Mouse (Mus musculus) bone marrow, adult 2 months (tissue): ENCODE results near the gene Syt11. TPM values are rescaled to one million over a fixed set of nuclear protein-coding genes. Genes with fewer than 3 reads are reported as not detected.

Experiments
- H3K27ac ChIP-seq: fragments of 200-500 bp; 2 replicates; pipeline ENCODE4 v1.5.1; 2012; ENCODE audit warnings: low read depth, mild to moderate bottlenecking, control low read depth, inconsistent platforms, low read length; ENCODE audit not compliant: control insufficient read depth, poor library complexity, insufficient read depth
- H3K4me1 ChIP-seq: fragments of 200-500 bp; 2 replicates; pipeline ENCODE4 v1.6.1; 2011; ENCODE audit warnings: low read length; ENCODE audit not compliant: control insufficient read depth, insufficient read depth
- H3K4me3 ChIP-seq: fragments of 200-500 bp; replicated peaks from 2 replicates; pipeline ENCODE3; 2011; ENCODE audit warnings: mild to moderate bottlenecking, low read depth, low read length, control low read depth; ENCODE audit not compliant: control insufficient read depth
- CTCF ChIP-seq: fragments of 200-500 bp; IDR thresholded peaks from 2 replicates; pipeline ENCODE4 v1.5.1; 2011; ENCODE audit warnings: low read length, control low read depth; ENCODE audit not compliant: control insufficient read depth, insufficient read depth
- POLR2A ChIP-seq: fragments of 200-500 bp; IDR thresholded peaks from 2 replicates; pipeline ENCODE4 v1.6.1; 2011; ENCODE audit warnings: low read depth, mild to moderate bottlenecking, control low read depth, low read length, borderline replicate concordance; ENCODE audit not compliant: control insufficient read depth
- WGBS: fragments of 180-500 bp; shearing (Covaris S2); methylation state at CpG from one replicate; pipeline ENCODE4 v1.1.7; 2018; 5-methylcytosine and 5-hydroxymethylcytosine counted together
- polyA plus RNA-seq: library from polyadenylated mRNA; stranded (reverse); fragments of >200 nt; gene quantifications from 2 replicates; pipeline ENCODE4 v1.2.4, GENCODE M21; 2011; ENCODE audit warnings: low replicate concordance; ENCODE audit not compliant: missing spikeins, insufficient read depth, insufficient read length

Gene Syt11
- polyA plus RNA-seq, 1 experiment = 5.5 TPM

DNA sequence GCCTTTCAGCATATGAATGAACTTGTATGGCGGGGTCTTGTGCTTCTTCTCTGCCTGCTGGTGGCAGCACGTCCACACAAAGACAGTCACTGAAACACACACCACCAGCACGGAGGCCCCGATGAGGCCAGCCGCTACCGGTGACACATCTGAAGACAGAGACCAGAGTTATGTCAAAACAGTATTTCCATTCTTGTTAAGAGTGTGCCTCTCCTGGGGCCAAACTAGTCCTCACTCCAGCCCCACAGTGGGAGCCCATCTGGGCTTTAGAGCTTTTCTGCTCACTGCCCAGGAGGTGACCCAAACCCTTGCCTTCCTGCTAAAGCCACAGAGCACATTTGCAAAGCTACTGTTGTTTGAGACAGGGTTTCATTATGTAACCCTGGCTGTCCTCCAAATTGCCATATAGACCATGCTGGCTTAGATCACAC is 12.5 kb downstream of the Syt11 start:
- Histone ChIP-seq H3K4me1 (no peaks in the 10 kb centered on the region), H3K27ac (no peak overlapping the region), H3K4me3 (no peak overlapping the region)
- 45% methylated on average over 6 of the region's 6 CpGs for WGBS
- TF ChIP-seq POLR2A (no peak), CTCF (peak; percentile 16; the same call in 1 of the 2 replicates)

DNA sequence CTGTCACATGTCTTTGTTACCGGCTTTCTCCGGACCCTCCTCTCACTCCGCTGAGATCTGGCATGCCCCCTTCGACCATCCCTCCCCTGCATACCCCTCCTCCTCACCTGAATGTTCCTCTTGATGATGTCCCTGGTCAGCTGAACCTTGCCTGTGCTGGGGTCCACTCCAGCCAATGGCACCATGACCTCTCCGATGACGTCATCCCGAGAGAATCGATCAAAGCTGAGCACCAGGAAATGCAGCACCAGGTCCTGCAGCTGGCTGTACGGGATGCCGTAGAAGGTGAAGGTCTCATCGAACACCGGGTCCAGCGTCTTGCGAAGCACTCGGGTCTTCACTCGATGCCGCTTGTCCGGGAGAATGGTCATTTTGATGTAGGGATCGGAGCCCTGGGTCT is 13.3 kb downstream of the Syt11 start:
- Histone ChIP-seq H3K27ac (no peak overlapping the region), H3K4me1 (no peaks in the 10 kb centered on the region), H3K4me3 (no peak overlapping the region)
- TF ChIP-seq POLR2A (no peak), CTCF (no peak)
- WGBS = 89% methylated on average over 19 of the region's 19 CpGs

DNA sequence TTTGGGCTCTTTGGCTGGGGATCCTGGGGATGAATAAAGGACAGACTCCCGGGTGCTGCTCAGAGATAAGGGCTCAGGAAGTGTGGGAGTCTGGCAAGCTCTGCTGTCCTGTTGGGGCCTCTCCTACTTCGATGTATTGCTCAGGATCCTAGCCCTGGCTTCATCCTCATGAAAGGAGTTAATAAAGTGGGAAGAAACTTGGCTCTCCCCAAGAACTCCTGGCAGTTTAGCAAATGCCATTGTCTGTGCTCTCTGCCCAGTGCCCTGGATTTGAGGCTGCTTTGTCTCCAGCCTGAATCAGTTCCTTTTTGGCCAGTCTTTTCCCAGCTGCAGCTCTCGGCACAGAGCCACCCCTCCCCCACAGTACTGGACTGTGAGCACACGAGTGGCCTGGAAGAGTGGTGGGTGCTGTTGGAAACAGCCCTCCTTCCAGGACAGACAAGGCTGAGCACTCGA is 16.9 kb downstream of the Syt11 start:
- Histone ChIP-seq H3K4me1 (no peaks in the 10 kb centered on the region), H3K27ac (no peak overlapping the region), H3K4me3 (no peak overlapping the region)
- 53% methylated on average over 5 of the region's 5 CpGs for WGBS
- no peak for TF ChIP-seq POLR2A
- no peak for TF ChIP-seq CTCF

- Histone ChIP-seq H3K4me3 (no peak overlapping the region), H3K4me1 (no peaks in the 10 kb centered on the region), H3K27ac (no peak overlapping the region)
- 65% methylated on average over 4 of the region's 4 CpGs for WGBS
- no peak for TF ChIP-seq CTCF
- TF ChIP-seq POLR2A = no peak
These were observed 18.7 kb downstream of the Syt11 start for GRCm38 (mm10) chr3:88756276-88756675.

DNA sequence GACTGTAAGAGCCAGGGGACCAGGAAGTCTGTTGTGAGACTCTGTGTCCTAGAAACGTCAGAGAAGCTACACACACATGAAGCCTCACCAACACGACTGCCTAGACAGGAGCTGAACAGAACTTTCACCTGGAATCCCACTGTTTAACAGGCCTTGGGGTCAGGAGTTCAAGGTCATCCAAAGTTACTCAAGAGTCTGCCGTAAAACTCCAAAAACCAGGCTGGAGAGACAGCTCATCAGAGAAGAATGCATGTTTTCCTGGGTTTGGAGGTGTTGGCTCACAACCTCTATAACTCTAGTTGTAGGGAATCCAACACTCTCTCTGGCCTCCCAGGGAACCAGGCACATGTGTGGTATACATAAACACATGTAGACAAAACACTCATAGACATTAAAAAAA is 19.4 kb downstream of the Syt11 start:
- 79% methylated on average over 3 of the region's 3 CpGs for WGBS

DNA sequence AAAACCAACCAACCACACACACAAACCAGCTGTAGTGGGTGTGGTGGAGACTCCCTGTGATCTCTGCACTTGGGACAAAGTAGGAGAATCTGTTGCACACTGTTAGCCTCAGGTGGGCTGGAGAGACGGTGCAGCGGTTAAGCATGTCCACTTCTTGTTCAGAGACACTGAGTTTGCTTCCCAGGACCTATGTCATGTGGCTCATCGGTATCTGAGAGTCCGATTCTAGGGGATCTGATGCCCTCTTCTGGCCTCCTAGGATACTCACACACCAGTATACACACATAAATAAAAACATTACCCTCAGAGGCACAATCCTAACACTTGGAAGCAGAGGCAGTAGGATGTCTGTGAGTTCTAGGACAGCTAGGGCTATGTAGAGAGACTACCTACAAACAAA is 20.7 kb downstream of the Syt11 start:
- H3K27ac ChIP-seq = no peak overlapping the region
- no peaks in the 10 kb centered on the region for H3K4me1 ChIP-seq
- TF ChIP-seq POLR2A (no peak), CTCF (no peak)
- WGBS = 60% methylated on average over 4 of the region's 4 CpGs
- H3K4me3 ChIP-seq = no peak overlapping the region

More for the DNA sequence above, 19.4 kb downstream of the Syt11 start:
- Histone ChIP-seq H3K4me1 (no peaks in the 10 kb centered on the region), H3K4me3 (no peak overlapping the region), H3K27ac (no peak overlapping the region)
- TF ChIP-seq POLR2A = no peak
- no peak for TF ChIP-seq CTCF

- TF ChIP-seq CTCF (no peak), POLR2A (no peak)
- 55% methylated on average over 4 of the region's 4 CpGs for WGBS
These were observed 28.1 kb downstream of the Syt11 start for GRCm38 (mm10) chr3:88746871-88747231.

DNA sequence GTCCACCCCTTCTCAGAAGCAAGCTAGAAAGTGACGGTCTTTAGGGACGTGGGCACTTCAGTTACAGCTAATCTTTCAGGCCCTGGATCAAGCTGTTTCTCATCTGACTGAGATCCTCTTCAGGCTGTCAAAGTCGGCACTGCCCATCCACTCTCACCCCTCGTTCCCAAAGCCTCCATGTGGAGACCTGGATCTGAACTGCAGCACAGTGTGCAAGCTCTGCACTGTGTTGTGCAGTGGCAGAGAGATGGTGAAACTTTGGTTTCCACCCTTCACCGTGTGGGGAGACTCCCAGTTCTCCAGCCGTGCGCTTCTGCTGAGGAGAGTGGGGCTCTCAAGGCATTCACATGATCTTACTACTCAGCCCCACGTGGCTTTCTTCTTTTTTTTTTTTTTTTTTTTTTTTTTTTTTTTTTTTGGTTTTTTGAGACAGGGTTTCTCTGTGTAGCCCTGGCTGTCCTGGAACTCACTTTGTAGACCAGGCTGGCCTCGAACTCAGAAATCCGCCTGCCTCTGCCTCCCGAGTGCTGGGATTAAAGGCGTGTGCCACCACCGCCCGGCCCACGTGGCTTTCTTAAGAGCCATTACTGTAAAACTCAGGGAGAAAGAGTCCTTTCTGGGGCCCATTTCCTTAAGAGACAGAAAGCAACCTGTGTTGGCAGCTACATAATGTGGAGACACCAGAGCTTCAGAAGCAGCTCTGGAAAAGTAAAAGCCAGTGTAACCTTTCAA is 28.7 kb downstream of the Syt11 start:
- Histone ChIP-seq H3K4me1 (no peaks in the 10 kb centered on the region), H3K4me3 (no peak overlapping the region), H3K27ac (no peak overlapping the region; the same call in 1 of the 2 replicates)
- 80% methylated on average over 15 of the region's 15 CpGs for WGBS
- TF ChIP-seq CTCF = no peak
- no peak for TF ChIP-seq POLR2A

More at GRCm38 (mm10) chr3:88746871-88747231, 28.1 kb downstream of the Syt11 start:
- Histone ChIP-seq H3K4me3 (no peak overlapping the region), H3K27ac (no peak overlapping the region), H3K4me1 (no peaks in the 10 kb centered on the region)
